Mouse (Mus musculus): ENCODE results near the gene Fbxl13. TPM values are rescaled to one million over a fixed set of nuclear protein-coding genes. Genes with fewer than 3 reads are reported as not detected.
"Not testable (repeated sequence)": the region's sequence is repeated elsewhere in the genome, so short reads cannot be mapped to it uniquely, and the experiment has no call there.

Fbxl13 gene
- polyA plus RNA-seq, 1 experiment from 2014 or later, result 0.32 TPM

GRCm38 (mm10) chr5:21599536-21599935 lies 45.9 kb downstream of the Fbxl13 start:
- not testable (repeated sequence) for H3K4me2 ChIP-seq; H3K9ac ChIP-seq; H3K9me3 ChIP-seq; H3K27me3 ChIP-seq; H3K4me1 ChIP-seq; H3K36me3 ChIP-seq (replicated peaks); H3K27ac ChIP-seq; ATAC-seq (ENCODE audit: low FRiP score); H3K4me3 ChIP-seq (replicated peaks)
- 76% methylated on average over 2 of the region's 2 CpGs for WGBS

DNA sequence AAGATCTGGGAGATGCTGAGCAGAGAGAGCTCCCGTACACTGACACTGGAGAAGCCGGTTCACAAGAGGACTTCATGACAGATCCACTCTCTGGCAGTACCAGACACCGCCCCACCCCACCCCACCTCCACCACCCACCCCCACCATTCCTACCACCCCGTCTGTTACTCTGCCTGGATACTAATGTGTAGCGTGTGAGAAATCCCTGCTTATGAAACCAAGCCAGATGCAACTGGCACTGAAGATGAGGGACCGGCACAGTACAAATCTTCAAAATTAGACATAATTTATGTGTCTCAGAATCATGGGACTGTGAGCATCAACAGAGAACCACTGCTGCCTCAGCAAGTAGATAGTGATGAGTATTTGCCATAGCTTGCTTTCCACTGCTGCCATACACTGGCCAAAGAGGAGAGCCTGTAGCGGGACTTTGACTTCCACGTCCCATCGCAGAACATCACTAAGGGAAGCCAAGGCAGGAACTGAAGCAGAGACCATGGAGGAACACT lies 52.2 kb downstream of the Fbxl13 start:
- H3K27me3 ChIP-seq, result no peaks in the 10 kb centered on the region
- WGBS, result 93% methylated on average over 9 of the region's 9 CpGs
- no peak for ATAC-seq (ENCODE audit: low FRiP score)

GRCm38 (mm10) chr5:21592106-21592505 lies 53.3 kb downstream of the Fbxl13 start:
- Histone ChIP-seq H3K4me2 (no peak overlapping the region), H3K36me3 (replicated peaks) (no peaks in the 10 kb centered on the region), H3K4me1 (no peaks in the 10 kb centered on the region), H3K9me3 (no peaks in the 10 kb centered on the region), H3K27me3 (no peaks in the 10 kb centered on the region), H3K27ac (no peak overlapping the region), H3K9ac (no peak overlapping the region), H3K4me3 (replicated peaks) (no peak overlapping the region)
- no peak for ATAC-seq (ENCODE audit: low FRiP score)
- 85% methylated on average over 2 of the region's 2 CpGs for WGBS

More for the DNA sequence above, 52.2 kb downstream of the Fbxl13 start:
- H3K9ac ChIP-seq, result no peak overlapping the region
- no peak overlapping the region for H3K4me2 ChIP-seq
- no peaks in the 10 kb centered on the region for H3K4me1 ChIP-seq
- no peak overlapping the region for H3K27ac ChIP-seq
- no peak overlapping the region for H3K4me3 ChIP-seq (replicated peaks)
- no peaks in the 10 kb centered on the region for H3K9me3 ChIP-seq
- no peaks in the 10 kb centered on the region for H3K36me3 ChIP-seq (replicated peaks)

DNA sequence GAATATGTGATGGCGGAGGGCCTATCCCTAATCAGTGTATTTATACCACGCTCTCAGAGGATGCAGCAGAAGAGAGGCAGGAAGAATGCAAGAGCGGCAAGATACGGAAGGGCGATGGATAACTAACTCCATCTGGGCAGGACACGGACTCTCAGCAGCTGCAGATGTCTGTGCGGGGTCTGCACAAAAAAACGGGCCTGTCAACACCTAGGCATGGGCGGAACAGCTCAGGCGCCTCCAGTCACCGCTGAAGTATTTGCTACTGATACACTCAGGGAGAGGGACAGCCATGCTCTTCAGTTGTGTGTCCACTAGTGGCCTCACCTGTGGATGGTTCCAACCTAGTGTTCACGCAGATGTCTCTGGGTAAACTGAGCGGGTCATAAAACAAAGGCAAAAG lies 57.2 kb downstream of the Fbxl13 start:
- no peak overlapping the region for H3K27ac ChIP-seq
- WGBS, result 91% methylated on average over 13 of the region's 13 CpGs
- no peak overlapping the region for H3K4me3 ChIP-seq (replicated peaks)
- H3K4me2 ChIP-seq, result no peak overlapping the region
- H3K9me3 ChIP-seq, result no peaks in the 10 kb centered on the region
- H3K9ac ChIP-seq, result no peak overlapping the region
- no peaks in the 10 kb centered on the region for H3K27me3 ChIP-seq
- ATAC-seq (ENCODE audit: low FRiP score), result no peak
- no peaks in the 10 kb centered on the region for H3K36me3 ChIP-seq (replicated peaks)
- no peaks in the 10 kb centered on the region for H3K4me1 ChIP-seq

GRCm38 (mm10) chr5:21587683-21588082 lies 57.8 kb downstream of the Fbxl13 start:
- H3K4me3 ChIP-seq (replicated peaks), result no peak overlapping the region
- no peak for ATAC-seq (ENCODE audit: low FRiP score)
- WGBS, result 86% methylated on average over 7 of the region's 7 CpGs
- no peaks in the 10 kb centered on the region for H3K4me1 ChIP-seq
- H3K27ac ChIP-seq, result no peak overlapping the region
- no peak overlapping the region for H3K9ac ChIP-seq
- H3K9me3 ChIP-seq, result no peaks in the 10 kb centered on the region
- H3K36me3 ChIP-seq (replicated peaks), result no peaks in the 10 kb centered on the region
- no peaks in the 10 kb centered on the region for H3K27me3 ChIP-seq
- H3K4me2 ChIP-seq, result no peak overlapping the region

DNA sequence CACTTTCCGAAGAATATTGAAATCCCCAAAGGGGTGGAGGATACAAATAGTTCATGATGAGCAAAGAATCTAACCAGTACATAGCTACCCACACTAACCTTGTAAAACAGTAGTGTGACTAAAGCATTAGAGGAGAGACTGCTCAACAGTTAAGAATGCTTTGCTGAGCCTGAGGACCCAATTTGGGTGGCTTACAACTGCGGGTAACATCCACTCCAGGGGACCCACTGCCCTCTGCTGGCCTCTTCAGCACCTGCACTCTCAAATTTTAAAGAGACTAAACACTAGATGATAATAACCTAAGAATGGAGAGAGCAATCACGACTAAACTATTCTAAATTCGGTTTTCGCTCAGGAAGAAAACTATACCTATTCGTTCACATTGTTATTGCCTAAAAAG lies 58.7 kb downstream of the Fbxl13 start:
- WGBS, result 55% methylated on average over 6 of the region's 6 CpGs
- no peak overlapping the region for H3K9ac ChIP-seq
- H3K4me2 ChIP-seq, result no peak overlapping the region
- no peaks in the 10 kb centered on the region for H3K27me3 ChIP-seq
- no peak overlapping the region for H3K4me3 ChIP-seq (replicated peaks)
- no peaks in the 10 kb centered on the region for H3K9me3 ChIP-seq
- no peaks in the 10 kb centered on the region for H3K36me3 ChIP-seq (replicated peaks)
- H3K4me1 ChIP-seq, result no peaks in the 10 kb centered on the region
- H3K27ac ChIP-seq, result no peak overlapping the region
- ATAC-seq (ENCODE audit: low FRiP score), result no peak

GRCm38 (mm10) chr5:21578136-21578535 lies 67.3 kb downstream of the Fbxl13 start:
- Histone ChIP-seq H3K4me1 (no peaks in the 10 kb centered on the region), H3K36me3 (replicated peaks) (no peaks in the 10 kb centered on the region), H3K9ac (no peak overlapping the region), H3K4me2 (no peak overlapping the region), H3K27me3 (no peaks in the 10 kb centered on the region), H3K27ac (no peak overlapping the region), H3K9me3 (no peaks in the 10 kb centered on the region), H3K4me3 (replicated peaks) (no peak overlapping the region)
- ATAC-seq (ENCODE audit: low FRiP score), result no peak
- 76% methylated on average over 3 of the region's 3 CpGs for WGBS

DNA sequence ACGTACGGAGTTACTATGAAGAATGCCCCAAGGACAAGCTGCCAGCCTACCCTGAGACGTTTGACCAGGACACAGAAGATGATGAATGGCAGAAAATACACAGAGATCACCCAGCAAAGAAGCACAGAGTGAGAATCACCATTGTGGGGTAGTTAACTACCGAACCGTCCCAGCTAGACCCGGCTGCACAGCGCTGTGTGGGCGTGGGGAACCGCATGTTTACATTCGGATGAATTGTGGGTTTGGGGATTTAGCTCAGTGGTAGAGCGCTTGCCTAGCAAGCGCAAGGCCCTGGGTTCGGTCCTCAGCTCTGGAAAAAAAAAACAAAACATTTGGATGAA lies 70.3 kb downstream of the Fbxl13 start:
- WGBS, result 83% methylated on average over 13 of the region's 13 CpGs
- Histone ChIP-seq H3K27ac (no peak overlapping the region), H3K27me3 (no peaks in the 10 kb centered on the region), H3K36me3 (replicated peaks) (no peaks in the 10 kb centered on the region), H3K4me3 (replicated peaks) (no peak overlapping the region), H3K4me2 (no peak overlapping the region), H3K4me1 (no peaks in the 10 kb centered on the region), H3K9me3 (no peaks in the 10 kb centered on the region), H3K9ac (no peak overlapping the region)
- ATAC-seq (ENCODE audit: low FRiP score), result no peak

DNA sequence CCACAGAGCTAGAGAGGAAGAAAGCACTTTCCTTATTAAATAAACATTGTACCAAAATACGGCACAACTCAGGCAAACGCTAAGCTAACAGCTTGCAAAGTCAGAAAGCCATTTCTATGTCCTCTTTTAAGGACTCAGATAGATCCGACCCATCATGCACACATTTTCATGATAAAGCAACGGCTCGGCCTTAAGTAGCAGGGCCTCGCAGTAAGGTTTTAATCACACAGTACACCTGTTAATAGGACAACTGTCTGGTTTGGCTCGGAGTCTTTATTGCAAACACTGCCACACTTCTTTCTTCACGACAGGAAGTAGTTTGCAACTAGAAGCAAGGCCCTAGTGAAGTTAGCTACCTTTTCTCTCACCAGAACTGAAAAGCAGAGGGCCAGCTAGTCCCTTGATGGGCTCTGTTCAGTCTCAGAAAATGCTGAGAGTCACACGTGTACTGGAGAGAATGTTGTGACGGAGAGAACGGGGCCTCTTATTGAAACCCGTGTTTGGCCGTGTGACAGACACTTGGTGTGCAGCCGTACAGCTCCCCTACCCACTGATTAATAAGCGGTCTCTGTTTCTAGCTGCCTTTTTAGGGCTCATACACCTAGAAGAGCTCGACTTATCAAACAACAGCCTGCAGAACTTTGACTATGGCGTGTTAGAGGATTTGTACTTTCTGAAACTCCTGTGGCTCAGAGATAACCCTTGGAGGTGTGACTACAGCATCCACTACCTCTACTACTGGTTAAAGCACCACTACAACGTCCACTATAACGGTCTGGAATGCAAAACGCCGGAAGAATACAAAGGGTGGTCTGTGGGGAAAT lies 70.8 kb downstream of the Fbxl13 start:
- Histone ChIP-seq H3K9ac (no peak overlapping the region), H3K9me3 (no peaks in the 10 kb centered on the region), H3K4me2 (no peak overlapping the region), H3K27ac (no peak overlapping the region), H3K36me3 (replicated peaks) (no peaks in the 10 kb centered on the region), H3K4me3 (replicated peaks) (no peak overlapping the region), H3K27me3 (no peaks in the 10 kb centered on the region), H3K4me1 (no peaks in the 10 kb centered on the region)
- ATAC-seq (ENCODE audit: low FRiP score), result no peak
- 82% methylated on average over 21 of the region's 21 CpGs for WGBS

DNA sequence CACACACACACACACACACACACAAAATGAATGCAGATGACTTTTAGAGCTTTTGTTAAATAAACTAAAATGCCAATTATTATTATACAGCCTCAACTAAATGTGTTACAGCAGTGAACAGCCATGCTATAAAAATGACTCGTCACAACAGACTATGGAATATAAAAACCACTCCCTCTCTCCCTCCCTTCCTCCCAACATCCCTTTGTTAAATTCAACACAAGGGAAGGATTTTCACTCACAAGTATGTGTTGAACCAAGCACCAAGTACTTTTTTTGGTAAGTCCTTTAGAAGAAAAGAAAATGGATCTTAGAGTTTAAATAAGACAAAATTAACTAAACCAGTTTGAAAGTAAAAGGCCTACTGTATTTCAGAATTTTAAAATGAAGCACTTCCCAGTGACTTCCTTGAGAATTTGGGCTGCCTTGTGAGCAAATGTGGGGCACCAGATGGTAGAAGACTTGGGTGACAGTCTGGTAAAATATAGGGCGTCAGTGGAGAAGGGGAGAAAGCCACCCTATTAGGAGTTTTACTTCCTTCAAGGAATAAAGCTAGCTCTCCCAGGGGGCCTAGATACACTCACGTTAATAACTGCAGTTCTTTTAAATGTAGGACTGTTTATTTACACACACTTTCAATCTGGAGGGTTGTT lies 72.5 kb downstream of the Fbxl13 start:
- Histone ChIP-seq H3K36me3 (replicated peaks) (no peaks in the 10 kb centered on the region), H3K9me3 (no peaks in the 10 kb centered on the region), H3K9ac (no peak overlapping the region), H3K4me1 (no peaks in the 10 kb centered on the region), H3K4me3 (replicated peaks) (no peak overlapping the region), H3K4me2 (no peak overlapping the region), H3K27me3 (no peaks in the 10 kb centered on the region), H3K27ac (no peak overlapping the region)
- 65% methylated on average over 3 of the region's 3 CpGs for WGBS
- ATAC-seq (ENCODE audit: low FRiP score), result no peak

GRCm38 (mm10) chr5:21567784-21568183 lies 77.7 kb downstream of the Fbxl13 start:
- Histone ChIP-seq H3K27me3 (no peaks in the 10 kb centered on the region), H3K36me3 (replicated peaks) (no peaks in the 10 kb centered on the region)
- WGBS, result 88% methylated on average over 1 of the region's 1 CpGs

GRCm38 (mm10) chr5:21565392-21566065 lies 79.9 kb downstream of the Fbxl13 start:
- Histone ChIP-seq H3K4me3 (replicated peaks) (no peak overlapping the region), H3K4me1 (no peaks in the 10 kb centered on the region), H3K4me2 (no peak overlapping the region), H3K9ac (no peak overlapping the region), H3K27ac (no peak overlapping the region), H3K36me3 (replicated peaks) (no peaks in the 10 kb centered on the region), H3K9me3 (no peaks in the 10 kb centered on the region), H3K27me3 (no peaks in the 10 kb centered on the region)
- WGBS, result 93% methylated on average over 9 of the region's 9 CpGs
- no peak for ATAC-seq (ENCODE audit: low FRiP score)

More at GRCm38 (mm10) chr5:21567784-21568183, 77.7 kb downstream of the Fbxl13 start:
- Histone ChIP-seq H3K9ac (no peak overlapping the region), H3K4me3 (replicated peaks) (no peak overlapping the region), H3K27ac (no peak overlapping the region), H3K4me1 (no peaks in the 10 kb centered on the region), H3K4me2 (no peak overlapping the region), H3K9me3 (no peaks in the 10 kb centered on the region)
- ATAC-seq (ENCODE audit: low FRiP score), result no peak
